Mouse (Mus musculus) MEL (cell line): ENCODE data around the gene Man1c1.

Experiments
- CTCF ChIP-seq, 3 experiments: IDR thresholded peaks in 2 of 3; conservative IDR thresholded peaks in 1 of 3; 2 replicates each; pipeline ENCODE4 v1.5.1; 2011 to 2012; ENCODE audit warnings: low read length in 3 of 3, low read depth in 2 of 3, mild to moderate bottlenecking in 2 of 3, improper control_type of control experiment in 1 of 3, inconsistent platforms in 1 of 3, mixed read lengths in 1 of 3, moderate library complexity in 1 of 3; ENCODE audit not compliant: control insufficient read depth in 1 of 3, insufficient read depth in 1 of 3, poor library complexity in 1 of 3, severe bottlenecking in 1 of 3
- ELF1 ChIP-seq: IDR thresholded peaks from 2 replicates; pipeline ENCODE4 v1.6.1; 2014; ENCODE audit warnings: low read depth, mild to moderate bottlenecking, inconsistent platforms, low read length, improper control_type of control experiment, moderate library complexity
- EP300 ChIP-seq, 2 experiments: IDR thresholded peaks; 2 replicates each; pipeline ENCODE4 v1.6.1; 2011; ENCODE audit warnings: improper control_type of control experiment in 2 of 2, low read length in 2 of 2, low read depth in 1 of 2, mild to moderate bottlenecking in 1 of 2
- GATA1 ChIP-seq: IDR thresholded peaks from 2 replicates; pipeline ENCODE4 v1.6.1; 2011; ENCODE audit warnings: low read depth, low read length, improper control_type of control experiment
- HCFC1 ChIP-seq: IDR thresholded peaks from 2 replicates; pipeline ENCODE4 v1.6.1; 2012; ENCODE audit warnings: low read depth, mild to moderate bottlenecking, inconsistent platforms, low read length, improper control_type of control experiment, moderate library complexity
- MAFK ChIP-seq: IDR thresholded peaks from 2 replicates; pipeline ENCODE4 v1.6.1; 2011; ENCODE audit warnings: low read depth, mild to moderate bottlenecking, low read length, improper control_type of control experiment, borderline replicate concordance
- NELFE ChIP-seq: IDR thresholded peaks from 2 replicates; pipeline ENCODE4 v1.6.1; 2011; ENCODE audit warnings: low read depth, low read length, improper control_type of control experiment
- POLR2A ChIP-seq, 2 experiments: IDR thresholded peaks; 2 replicates each; pipeline ENCODE4 v1.6.1; 2011 to 2012; ENCODE audit warnings: low read length in 2 of 2, mild to moderate bottlenecking in 2 of 2, control low read depth in 1 of 2, improper control_type of control experiment in 1 of 2, low read depth in 1 of 2, moderate library complexity in 1 of 2; ENCODE audit not compliant: control insufficient read depth in 1 of 2, insufficient read depth in 1 of 2, poor library complexity in 1 of 2
- SMC3 ChIP-seq: IDR thresholded peaks from 2 replicates; pipeline ENCODE4 v1.6.1; 2011; ENCODE audit warnings: low read depth, low read length, improper control_type of control experiment
- TCF12 ChIP-seq: IDR thresholded peaks from 2 replicates; pipeline ENCODE4 v1.6.1; 2014; ENCODE audit warnings: low read depth, mild to moderate bottlenecking, inconsistent platforms, low read length, improper control_type of control experiment, moderate library complexity
- ZMIZ1 ChIP-seq: IDR thresholded peaks from 2 replicates; pipeline ENCODE4 v1.6.1; 2012; ENCODE audit warnings: low read depth, mild to moderate bottlenecking, inconsistent platforms, low read length, improper control_type of control experiment, moderate library complexity
- ZNF384 ChIP-seq: IDR thresholded peaks from 2 replicates; pipeline ENCODE4 v1.6.1; 2012; ENCODE audit warnings: low read depth, mild to moderate bottlenecking, inconsistent platforms, low read length, improper control_type of control experiment

- TF ChIP-seq GATA1 (no peak), TCF12 (no peak), POLR2A (IDR thresholded peaks at IDR 0.05; ENCODE audit: control insufficient read depth in 1 of 2, insufficient read depth in 1 of 2, low read depth in 1 of 2, low read length in 2 of 2, poor library complexity in 1 of 2) (no peak), ZMIZ1 (no peak), CTCF (IDR thresholded peaks at IDR 0.05 in 2 of 3, conservative IDR thresholded peaks at IDR 0.05 in 1 of 3; ENCODE audit: control insufficient read depth in 1 of 3, insufficient read depth in 1 of 3, low read depth in 2 of 3, low read length in 3 of 3, poor library complexity in 1 of 3, severe bottlenecking in 1 of 3) (peak; percentile 38 to 58 (median 50)), ELF1 (no peak), SMC3 (peak; percentile 28; the same call in 1 of the 2 replicates), NELFE (no peak), HCFC1 (no peak), MAFK (no peak), EP300 (IDR thresholded peaks at IDR 0.05; ENCODE audit: low read depth in 1 of 2, low read length in 2 of 2) (no peak), ZNF384 (no peak)
These were observed 42.0 kb upstream of the Man1c1 start for GRCm38 (mm10) chr4:134745900-134746661.
